Mouse (Mus musculus): ENCODE measurements around the gene Tnfsf4.

Tnfsf4 gene

DNA sequence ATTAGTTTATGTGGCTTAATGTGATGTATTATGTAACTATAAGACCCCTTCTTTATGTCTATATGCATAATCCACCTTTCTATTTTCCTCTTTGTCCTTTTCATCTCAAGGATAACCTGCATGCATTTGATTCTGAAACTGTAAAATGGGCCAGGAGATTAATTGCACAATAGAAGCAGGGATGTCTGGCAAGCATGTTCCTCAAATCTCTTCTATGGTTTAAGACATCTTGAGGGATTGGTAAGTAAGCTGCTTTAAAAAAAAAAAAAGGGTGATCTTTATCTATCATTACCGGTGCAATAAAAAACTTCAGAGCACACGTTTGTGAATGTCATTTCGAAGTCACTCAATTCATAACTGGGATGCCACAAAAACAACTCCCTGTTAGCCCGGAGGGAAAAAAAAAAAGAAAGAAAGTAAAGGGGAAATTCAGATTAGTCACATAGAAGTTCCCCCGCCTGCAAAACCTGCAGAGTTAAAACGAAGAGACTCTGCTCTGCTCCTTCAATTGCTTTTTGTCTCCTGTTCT is at the start of gene Tnfsf4:
Tnfsf4 (plus strand) TSS at position 479 of the 529 bp plus-strand sequence.
- no peak for DNase-seq (ENCODE audit: low spot score)

DNA sequence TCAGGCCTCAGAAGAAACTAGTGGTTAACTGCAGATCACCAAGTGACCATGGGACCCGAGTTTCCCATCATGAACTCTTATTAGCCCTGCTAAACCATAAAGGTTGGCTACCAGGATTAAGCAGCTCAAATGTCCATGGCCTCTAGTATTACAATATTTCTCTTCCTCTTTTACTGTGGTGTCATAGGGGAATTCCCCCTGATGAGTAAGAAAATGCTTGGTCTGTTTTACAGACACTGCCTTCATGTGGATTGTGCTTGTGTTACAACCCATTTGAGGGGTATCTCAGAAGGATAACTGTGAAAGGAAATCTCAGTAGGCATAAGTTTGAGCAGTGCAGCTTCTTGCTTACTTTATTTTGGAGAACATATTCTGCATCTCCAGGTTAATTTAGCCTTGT is 44.2 kb upstream of the Tnfsf4 start:
- DNase-seq (ENCODE audit: low spot score): no peak

DNA sequence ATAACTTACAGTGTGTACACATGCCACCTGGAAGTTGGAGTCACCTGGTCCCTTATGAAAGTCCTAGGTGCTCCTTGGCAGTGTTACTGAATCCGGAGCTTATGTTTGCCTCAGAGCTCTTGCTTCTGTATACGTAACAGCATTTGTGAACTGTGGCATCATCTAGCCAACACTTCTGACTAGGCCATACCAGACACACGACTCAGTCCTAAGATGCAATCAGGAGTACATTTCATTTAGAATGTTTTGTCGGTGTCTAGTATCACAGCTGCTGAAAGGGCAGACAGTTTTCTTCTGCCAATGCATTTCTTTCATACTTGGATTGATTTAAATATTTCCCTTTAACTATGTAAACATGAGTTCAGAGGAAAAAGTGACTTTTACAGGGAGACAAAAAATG is 30.2 kb upstream of the Tnfsf4 start:
- no peak for DNase-seq (ENCODE audit: low spot score)

DNA sequence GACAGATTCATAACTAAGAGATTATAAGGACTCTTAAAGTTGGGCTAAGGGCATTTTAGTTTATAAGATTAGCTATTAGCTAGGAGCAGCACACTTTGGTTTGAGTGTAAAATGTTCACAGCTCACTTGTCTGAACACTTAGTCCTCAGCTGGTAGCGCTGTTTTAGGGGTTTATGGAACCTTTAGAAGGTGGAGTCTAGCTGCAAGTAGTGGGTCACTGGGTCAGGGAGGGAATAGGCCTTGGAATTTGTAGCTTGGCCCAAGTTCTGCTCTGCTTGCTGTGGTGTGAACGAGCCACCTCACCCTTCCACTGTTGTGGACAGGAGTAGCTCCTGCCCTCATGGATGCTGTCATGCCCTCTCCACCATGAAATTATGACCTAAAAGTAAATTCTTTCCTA is 23.3 kb upstream of the Tnfsf4 start:
- DNase-seq (ENCODE audit: low spot score): no peak

DNA sequence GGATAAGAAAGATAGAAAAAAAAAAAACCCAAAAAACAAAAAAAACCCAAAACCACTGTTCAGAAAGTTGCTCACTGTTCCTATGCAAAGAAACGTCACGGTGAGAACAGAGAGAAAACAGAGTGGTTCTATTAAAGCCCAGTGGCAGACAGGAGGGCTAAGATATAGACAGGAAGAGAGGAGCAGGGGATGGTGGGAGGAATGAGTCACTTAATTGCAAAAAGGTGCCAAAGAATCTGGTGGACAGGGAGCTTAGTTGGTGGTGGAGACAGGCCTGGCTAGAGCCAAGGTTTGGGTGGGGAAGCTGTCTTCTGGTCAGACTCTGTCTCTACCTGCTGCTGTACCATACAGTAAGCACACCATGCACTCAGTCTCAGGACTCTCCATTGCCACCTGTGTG is 19.3 kb upstream of the Tnfsf4 start:
- no peak for DNase-seq (ENCODE audit: low spot score)

DNA sequence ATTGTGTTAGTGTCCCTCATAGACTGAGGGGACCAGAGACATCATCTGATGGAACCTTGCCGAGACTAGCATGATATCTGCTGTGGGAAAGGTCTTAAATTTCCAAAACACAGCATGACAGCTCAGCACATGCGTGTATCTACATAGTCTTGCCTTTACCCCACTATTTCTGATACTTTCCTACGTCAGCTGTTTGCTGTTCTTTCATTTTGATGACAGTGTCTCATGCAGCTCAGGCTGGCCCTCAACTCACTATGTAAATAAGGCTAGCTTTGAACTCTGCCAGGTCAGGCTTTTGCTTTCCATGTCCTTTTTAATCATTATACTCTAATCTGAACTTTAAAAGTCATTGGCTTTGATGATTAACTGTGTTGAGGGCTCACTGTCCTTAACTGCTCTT is 16.6 kb upstream of the Tnfsf4 start:
- no peak for DNase-seq (ENCODE audit: low spot score)

DNA sequence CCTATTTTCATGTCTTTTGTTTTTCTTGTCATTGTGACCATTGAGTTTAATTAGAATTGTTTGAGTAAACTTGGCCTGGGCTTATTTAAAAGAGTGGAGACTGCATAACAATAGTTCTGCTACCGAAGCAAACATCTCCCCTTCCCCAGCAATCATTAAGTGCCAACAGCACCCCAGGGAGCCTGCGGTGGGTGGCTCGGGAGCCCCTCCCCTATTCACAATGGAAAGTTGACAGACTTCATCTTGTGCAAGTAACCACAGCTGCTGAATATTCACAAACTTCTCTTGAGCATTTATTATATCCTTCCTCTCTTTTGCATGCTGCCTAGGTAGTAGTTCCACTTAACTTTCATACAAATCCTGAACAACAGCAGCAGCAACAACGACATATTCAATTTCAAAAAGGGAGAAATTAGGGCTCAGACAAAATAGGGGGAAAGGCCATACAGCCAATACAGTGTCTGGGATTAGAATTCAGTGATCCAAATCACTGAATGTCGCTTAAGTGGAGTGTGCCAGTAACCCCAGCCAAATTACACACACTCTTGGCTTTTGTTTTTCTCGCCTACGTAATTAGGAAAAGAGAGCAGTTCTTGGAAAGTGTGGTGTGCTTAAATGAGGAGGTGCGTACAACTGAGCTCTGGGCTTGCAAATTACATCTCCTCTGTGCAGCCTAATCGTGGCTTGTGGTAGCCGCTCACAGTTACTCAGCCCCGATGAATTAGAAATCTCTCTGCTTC is 15.4 kb upstream of the Tnfsf4 start:
- DNase-seq (ENCODE audit: low spot score): no peak

DNA sequence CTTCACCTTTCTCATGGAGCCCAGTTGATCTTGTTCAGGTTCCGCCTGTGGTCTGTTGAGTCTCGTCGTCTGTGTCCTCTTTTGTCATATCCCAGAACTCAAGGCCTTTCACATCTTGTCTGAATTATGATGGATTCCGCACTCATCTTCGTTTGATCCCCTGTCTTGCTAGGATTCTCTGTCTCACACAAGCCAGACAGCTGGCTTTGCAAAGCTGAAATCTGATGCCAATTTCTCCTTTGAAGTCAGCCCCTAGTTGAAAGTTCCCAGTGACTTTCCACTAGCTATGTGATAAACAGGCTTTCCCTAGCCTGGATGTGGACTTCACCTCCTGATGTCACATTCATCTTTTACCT is 14.8 kb upstream of the Tnfsf4 start:
- no peak for DNase-seq (ENCODE audit: low spot score)

DNA sequence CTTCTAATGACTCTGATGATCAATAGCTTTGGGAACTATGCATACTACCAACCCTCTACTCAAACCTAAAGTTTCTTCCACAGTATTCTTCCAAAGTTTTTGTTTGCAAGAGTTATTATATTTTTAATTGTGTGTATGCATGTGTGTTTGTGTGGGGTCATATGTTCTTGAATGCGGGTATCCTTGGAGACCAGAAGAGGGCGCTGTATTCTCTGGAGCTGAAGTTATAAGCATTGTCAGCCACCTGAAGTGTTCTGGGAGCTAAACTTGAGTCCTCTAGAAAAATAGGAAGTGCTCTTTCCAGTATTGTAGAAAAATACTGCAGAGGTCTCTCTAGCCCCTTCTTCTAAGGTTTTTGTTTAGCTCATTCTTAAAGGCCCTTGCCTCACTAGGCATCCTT is 5.1 kb upstream of the Tnfsf4 start:
- DNase-seq (ENCODE audit: low spot score): no peak

DNA sequence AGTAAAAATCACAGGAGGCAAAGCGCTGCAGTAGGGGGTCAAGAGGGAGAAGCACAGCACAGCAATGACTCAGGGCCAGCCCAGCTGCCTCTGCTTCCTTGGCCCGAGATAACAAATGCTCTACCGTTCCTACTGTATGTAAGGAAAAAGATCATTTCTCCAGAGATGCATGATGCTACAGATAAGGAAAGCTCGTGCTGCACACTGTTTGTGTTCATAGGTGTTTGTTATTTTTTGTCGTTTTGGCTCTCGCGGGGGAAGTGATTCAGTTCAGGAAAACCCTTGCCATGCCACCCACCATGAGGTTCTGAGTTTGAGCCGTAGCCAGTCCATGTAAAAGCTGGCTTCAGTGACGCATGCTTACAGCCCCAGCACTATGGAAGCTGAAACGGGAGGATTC is 2.3 kb upstream of the Tnfsf4 start:
- DNase-seq (ENCODE audit: low spot score): no peak

DNA sequence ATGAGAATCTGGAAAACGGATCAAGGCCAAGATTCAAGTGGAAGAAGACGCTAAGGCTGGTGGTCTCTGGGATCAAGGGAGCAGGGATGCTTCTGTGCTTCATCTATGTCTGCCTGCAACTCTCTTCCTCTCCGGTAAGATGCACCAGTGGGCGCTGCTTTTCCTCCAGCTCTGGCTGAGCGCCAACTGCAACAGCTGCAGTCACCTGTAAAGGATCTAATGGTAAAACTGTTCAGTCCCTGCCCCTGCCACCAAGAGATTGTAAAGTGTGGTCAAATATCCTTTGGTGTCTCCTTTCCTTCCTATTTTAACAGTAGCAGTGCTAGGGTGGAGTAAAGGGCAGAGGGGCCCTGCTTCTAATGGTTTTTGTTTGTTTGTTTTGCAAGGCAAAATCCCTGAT is 401 bp downstream of the Tnfsf4 start:
- DNase-seq (ENCODE audit: low spot score): peak; percentile 57

DNA sequence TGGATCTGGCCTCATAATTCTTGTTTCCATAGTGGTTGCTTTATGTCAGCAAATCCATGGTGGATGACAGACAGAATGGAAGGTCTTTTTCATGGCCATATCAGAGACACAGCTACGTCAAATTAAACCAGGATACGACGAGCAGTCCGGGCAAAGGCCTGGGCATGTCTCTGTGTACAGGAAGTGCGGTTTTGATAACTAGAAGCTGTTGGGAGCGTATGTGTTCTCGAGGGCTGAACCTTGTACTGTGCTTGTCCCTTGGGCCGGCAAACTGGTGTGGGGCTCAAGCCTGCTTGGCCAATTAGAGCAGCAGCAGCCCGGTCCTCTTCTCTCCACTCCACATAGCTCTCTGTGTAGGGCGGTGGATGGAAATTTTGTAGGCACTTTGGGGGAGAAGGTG is 1.1 kb downstream of the Tnfsf4 start:
- DNase-seq (ENCODE audit: low spot score): no peak

DNA sequence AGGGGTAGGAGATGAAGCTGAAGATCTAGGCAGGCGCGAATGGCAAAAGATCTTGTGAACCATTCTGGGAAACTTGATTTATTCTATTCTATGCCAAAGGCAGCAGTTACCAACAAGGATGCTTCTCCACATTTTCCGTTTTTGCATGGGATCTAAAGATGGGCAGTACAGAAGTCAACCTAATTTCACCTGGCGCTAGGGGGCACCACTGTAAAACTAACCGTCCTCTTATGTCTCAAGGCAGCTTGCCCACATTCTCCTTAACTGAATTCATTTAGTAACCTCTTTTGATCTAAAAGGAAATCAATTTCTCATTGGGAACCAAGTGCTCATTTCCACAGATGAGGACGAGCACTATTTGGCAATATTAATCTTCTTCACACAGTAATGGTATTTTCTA is 4.9 kb downstream of the Tnfsf4 start:
- DNase-seq (ENCODE audit: low spot score): peak; percentile 86

DNA sequence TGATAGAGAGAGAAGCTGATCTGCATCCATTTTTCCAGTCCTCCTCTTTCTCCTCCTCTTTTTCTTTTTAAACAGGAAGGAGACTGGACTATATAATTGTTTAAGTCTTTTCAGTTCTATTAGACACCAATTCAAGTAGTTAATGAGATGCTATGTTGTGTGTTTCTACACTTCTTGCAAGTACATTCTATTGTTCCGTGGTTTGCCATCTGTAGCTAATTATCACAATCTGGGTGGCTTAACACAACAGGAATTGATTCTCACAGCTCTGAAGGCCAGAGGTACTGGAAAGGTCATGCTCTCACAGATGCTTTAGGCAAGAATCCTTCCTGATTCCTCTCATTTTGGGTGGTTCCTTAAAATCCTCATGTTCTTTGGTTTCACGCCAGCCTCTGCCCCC is 7.9 kb downstream of the Tnfsf4 start:
- no peak for DNase-seq (ENCODE audit: low spot score)

DNA sequence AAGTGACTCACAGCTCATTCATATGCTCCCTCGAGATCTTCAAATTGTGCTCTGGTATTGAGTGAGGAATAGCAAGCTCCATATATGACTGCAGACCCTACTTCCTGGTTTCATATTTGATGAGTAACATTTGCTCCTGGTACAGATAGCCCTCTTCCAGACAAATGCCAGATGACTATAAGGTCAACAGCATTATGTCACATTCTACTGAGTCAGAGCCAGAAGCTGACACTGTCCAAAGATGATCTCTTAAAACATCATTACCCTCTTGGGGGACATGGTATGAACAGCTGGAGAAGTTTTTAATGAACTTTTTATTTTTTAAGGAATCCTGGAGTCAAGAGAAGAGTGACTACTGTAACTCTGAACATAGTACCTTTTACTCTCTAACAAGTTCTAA is 11.3 kb downstream of the Tnfsf4 start:
- no peak for DNase-seq (ENCODE audit: low spot score)

DNA sequence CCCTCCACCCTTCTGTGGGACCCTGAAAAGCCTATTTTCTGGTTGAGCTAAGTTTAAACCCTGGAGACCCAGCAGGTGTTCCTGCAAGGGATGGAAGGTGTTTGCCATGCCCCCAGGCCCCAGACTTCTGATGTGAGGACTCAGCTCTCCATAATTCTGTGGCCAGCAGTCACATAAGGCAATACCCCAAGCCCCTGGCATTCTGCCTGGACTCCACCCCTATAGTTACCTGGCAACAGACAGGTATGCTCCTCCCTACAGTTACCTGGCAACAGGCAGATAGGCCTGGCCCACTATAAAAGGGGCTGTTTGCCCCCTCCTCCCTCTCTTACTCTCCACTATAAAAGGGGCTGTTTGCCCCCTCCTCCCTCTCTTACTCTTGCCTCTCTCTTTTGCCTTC is 24.7 kb downstream of the Tnfsf4 start:
- DNase-seq (ENCODE audit: low spot score): no peak

DNA sequence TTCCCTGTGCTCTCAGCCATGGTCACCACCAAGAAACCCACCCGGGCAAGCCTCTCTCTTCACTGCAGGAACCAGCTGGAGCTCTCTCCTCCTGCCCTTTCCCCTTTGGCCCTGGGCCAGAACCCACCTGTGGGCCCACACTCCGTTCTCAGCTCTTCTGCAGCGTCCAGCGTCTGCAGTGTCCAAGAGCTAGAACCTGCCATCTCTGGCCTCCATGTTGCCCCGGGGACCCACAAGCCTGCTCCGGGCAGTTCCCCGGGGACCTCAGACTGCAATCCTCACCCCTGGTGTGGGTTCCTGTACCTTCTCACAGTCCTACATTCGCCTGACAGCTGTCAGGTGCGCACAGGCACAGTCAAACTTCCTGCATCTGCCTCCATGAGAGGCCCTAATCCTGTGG is 25.4 kb downstream of the Tnfsf4 start:
- DNase-seq (ENCODE audit: low spot score): peak; percentile 46

DNA sequence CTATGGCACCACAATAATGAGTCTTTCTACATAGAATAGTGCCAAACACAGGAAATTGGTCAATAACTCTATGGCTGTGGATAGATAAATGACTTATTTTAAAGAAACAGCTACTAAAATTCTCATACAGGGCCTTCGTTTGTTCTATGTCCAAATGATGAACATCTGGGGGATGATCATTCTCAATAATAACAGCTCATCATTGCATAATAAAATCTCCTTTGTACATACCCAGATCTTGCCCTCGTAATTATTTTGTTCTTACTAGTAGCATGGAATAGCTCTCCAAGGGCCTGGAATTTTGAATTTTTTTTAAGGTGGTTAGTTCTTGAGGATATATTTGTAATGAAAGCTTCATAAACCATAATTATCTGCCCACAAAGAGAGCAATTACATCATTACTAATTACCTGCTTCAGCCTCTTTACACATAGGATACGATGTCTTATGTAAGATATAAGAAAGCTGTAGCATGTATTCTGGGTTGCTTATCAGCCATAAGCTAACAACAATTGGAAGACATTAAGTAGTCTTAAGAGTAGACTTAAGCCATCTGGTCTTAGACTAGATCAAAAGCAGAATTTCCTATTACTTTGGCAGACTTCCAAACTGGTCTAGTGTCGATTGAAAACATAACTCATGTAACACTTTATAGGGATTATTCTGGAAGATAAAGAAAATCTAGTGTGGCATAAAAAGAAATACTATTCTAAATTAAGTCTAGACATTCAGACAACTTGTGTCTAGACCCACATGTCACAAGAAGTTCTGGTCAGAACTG is 31.3 kb downstream of the Tnfsf4 start:
- no peak for DNase-seq (ENCODE audit: low spot score)

DNA sequence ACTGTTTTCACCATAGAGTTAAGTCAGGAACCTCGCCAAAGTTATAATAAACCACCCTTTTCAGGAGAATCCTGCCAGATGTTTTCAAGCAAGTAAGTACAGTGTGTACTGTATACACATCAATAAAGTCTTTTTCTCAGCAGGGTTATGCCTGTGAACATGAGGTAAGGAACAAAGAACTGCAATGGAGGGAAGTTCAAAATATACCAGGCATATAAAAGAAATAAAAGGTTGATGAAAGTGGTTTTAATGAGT is 31.8 kb downstream of the Tnfsf4 start:
- DNase-seq (ENCODE audit: low spot score): no peak

DNA sequence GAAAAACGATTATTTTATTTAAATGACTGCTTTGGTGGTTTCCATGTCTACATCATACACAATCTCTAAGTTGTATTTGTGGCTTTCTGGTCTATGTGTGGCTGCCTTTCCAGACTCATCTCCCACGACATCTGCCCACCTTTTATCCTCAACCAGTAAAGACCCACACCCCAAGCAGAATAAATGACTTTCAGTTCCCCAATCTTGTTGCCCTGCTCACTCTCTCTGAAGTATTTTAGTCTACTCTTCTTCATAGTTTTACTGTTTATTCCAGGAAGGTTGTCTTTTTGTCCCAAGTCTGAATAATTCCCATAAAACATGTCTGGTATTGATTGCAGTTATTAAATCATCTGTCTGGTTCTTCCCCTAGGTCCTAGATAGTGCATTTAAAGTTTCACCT is 40.6 kb downstream of the Tnfsf4 start:
- DNase-seq (ENCODE audit: low spot score): no peak

DNA sequence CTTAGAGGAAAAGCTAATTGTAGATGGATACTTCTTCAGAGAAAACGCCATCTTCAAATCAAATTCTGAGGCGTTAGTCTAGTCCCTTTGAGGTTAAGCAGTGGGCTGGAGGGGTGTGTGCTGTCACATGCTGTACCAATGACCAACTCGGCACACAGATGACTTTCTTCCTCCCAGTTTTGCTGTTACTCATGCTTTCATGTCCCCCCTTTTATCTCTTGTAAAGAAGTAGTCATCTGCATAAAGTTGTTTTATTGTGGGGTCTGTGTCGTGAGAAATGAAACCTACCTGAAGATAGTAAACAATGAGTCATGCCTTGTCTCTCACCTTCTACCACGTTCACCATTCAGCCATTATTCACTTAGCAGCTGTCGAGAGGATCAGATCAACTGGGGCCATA is 41.3 kb downstream of the Tnfsf4 start:
- DNase-seq (ENCODE audit: low spot score): no peak

DNA sequence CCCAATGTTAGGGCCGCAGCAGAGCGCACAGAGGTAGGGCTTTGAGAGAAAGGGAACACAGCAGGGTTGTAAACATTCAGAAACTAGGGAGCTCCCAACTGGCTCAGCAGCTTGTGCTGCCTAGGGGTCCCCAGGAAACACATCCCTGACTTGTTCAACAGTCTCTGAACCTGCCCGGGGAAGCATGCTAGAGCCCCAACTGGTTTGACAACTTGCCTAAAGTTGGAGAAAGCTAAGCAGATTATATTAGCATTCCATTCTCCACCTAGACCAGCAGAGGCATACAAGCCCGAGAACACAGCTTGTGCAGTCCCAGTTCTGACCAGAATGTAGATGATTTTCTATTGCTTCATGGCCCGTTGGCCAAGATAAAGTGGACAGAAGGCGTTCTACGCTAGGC is 49.6 kb downstream of the Tnfsf4 start:
- no peak for DNase-seq (ENCODE audit: low spot score)

DNA sequence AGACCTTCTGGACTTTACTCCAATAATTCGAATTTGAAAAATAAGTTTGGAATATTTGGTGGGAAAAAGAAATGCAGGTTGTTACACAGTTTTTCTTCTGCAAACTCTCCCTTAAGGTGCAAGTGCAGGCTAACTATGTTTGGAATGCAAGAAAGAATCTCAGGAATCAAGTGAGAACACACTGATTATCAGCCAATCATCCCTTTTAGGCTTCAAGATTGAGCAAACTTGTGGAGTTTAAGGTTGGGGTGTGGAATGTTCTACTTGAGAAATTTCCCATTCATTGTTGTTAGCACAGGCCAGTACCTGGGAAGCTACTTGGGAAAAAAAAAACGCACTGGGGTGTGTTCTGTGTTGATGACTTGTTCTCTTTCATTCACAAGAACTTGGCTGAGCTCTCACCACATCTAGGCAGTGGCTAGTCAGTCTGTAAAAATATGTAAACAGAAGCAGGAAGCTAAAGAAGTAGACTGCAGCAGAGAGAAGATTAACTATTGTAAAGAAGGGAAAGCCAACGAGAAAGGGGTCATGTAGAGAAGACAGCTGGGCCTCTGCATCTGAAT is 56.6 kb downstream of the Tnfsf4 start:
- DNase-seq (ENCODE audit: low spot score): no peak

DNA sequence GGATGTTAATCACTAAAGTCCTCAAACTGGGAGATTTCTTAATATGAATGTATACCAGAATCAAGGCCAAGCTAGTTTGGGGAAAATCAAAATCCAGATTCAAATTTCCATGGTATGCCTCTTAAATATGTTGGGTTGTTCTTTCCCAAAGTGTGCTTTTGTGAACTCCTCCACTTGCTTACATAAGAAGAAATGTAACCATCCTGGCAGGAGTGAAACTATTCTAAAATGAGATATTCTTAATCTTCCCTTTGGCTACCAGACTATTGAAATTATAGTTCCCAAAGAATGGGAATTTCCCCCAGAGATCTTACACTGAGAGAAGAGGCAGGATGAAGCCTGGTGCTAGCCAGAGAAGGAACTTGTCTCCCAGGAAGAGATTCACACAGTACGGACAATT is 57.0 kb downstream of the Tnfsf4 start:
- no peak for DNase-seq (ENCODE audit: low spot score)

Data from testis, postnatal 10 days (tissue).